Mouse (Mus musculus) retina, postnatal 7 days (tissue): ENCODE data around the gene Atf3.

Experiments used
- DNase-seq: peaks from one replicate; pipeline ENCODE4 v3.0.0-alpha.2; 2012; ENCODE audit warnings: low read depth, low spot score

Gene Atf3

DNA sequence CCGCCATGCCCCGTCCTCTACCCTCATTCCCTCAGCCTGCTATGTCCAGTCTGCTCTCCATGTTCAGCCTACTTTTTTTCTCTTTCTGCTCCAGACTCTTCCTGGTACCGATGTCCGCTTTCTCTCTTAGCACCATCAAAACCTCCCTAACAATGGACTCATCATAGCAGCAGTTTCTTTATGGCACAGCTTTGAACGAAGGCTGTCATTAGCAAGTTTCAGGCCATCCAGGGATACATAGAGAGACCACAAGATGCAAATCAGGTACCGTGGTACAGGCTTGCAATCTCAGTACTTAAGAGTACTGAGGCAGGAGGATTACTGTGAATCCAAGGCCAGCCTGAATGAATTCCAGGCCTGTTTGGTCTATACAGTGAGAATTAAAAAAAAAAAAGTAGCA is 25.1 kb downstream of the Atf3 start:
- DNase-seq: no peak

DNA sequence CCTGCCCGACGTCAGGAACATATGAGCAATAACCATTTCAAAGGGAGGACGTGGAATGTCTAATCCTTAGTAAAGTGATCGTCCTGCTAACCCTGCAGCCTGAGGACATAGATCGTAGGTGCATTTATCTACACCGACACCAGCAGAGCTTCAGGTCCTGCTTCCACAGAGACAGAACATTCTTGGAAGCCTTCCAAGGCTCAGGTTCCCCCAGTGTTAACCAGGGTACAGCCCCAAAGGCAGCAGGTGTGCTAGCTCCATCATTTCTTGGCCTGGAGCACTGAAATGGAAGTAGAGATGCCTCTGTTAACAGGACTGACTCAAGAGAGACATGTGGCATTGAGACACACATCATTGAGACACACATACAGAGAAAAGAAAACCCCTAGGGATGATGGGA is 25.6 kb downstream of the Atf3 start:
- no peak for DNase-seq

DNA sequence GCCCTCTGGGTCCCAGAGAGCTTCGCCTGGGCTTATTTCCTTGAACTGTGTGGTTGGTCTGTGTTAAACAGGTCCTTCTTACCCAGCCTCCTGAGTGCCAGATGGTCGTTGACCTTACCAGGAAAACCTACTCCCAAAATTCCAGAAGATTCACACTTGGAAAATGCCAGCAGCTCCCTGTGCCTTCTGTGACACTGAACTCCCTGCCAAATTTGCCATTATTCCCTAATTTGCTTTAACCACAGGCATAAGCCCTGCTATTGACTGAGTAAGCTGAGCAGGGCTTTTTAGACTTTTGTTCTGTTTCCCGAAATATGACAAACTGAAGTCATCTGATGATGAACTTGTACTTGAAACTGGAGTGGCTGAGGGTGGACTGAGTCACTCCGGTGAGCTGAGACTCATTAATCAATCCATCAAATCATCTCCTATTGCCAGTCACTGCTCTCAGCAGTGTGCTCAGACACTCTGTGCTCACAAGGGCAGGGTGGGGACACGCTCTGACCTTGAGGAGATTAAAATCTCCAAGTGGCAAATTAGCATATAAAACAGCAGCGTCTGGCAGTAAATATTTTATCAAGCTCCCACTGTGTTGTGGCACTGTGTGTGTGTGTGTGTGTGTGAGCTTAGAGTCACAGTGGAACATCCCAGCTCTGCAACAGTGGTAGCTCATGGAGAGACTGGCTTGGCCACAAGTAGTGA is 28.0 kb downstream of the Atf3 start:
- no peak for DNase-seq

DNA sequence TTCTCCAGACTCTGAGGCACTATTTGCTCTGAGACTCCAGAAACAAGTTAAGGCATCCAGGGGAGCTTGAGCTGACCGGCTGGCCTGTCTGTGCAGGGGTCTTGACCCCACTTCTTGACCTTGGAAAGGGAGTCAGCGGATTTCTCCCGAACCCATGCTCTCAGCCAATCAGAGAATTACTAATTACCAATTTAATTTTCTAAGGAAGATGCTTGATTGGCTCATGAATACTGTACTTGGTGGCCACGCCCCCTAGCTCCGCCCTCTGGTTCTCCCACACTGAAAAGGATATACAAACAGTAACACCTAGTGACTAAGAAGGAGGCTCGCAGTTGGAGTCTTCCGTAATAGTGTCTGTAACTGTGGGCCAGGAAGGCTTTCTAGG is 31.5 kb downstream of the Atf3 start:
- DNase-seq: no peak

DNA sequence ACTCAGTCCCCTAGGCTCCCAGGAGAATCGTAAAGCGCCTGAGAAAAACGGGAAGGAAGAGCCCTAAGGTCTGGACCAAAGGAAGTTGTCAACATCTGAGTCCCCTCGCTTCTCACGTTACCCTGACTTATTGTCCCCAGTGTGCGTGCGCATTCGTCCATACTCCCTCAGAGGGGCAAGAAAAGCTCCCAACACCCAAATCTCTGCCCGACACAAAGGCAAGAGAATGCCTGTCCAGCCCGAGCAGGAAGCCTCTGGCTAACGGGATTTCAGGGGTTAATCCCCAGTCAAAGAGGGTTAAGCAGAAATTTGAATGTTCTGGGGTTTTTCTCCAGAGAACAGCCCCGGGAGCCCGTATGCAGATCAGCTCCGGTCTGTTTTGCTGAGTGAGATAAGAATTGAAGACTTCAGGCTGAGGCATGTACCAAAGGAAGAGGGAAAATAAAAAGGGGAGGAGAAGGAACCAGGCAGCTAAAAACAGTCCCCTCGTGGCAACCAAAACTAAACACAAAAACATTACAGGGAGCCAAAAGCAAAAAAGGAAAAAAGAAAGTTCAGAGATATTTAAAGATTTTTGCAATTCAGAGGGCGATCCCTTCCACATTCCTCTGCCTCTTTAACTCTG is 32.0 kb downstream of the Atf3 start:
- DNase-seq: no peak

DNA sequence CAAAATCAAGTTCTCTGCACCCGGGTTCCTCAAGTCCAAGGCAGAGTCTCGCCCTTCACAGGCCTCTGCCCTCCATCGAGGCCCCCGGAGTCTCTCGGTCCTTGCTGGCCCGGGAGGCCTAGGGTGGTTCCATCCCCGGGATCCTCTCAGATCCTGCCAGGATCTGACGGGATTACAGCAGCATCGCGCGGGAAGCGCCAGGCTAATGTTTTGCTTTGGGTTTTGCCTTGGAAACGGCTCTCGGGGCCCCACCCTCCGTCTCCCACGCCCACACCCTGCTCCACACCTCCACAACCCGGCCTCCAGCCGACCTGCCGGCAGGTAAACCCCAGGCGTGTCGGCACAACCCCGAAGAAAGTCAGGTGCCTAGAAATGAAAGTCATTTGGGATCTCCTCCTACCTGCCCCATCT is 33.0 kb downstream of the Atf3 start:
- DNase-seq: no peak

DNA sequence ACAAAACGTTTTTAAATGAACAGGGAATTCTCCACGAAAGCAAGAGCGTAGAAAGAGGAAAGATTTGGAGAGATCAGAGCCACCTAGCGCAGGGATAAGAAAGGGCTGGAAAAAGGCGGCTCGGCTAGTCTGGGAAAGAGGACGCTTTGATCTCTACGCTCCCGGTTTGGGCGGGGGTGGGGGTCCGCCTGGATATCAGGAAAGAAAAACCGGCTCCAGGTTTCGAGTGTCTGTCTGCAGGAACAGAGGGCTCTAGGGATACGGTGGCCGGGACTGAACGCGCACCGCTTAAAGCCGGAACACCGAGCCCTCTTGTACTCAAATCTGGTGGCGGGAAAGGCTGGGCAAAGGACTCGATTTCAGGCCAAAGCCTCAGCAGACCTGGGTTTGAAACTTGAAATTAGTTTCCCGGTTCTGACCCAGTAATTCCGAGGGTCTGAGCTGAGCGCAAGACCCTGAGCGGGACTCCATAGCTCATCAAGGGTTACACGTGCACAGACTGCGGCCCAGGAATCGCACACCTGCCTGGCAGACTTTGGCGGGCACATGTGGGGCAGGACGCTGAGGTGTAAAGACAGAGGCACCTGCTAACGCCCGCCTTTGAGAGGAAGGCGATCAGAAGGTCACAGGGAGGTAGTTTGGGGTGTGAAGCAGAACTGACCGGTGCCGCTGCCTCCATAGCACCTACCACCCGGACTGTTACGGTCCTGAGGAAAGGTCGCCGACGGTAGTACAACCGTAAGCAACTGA is 33.6 kb downstream of the Atf3 start:
- no peak for DNase-seq

DNA sequence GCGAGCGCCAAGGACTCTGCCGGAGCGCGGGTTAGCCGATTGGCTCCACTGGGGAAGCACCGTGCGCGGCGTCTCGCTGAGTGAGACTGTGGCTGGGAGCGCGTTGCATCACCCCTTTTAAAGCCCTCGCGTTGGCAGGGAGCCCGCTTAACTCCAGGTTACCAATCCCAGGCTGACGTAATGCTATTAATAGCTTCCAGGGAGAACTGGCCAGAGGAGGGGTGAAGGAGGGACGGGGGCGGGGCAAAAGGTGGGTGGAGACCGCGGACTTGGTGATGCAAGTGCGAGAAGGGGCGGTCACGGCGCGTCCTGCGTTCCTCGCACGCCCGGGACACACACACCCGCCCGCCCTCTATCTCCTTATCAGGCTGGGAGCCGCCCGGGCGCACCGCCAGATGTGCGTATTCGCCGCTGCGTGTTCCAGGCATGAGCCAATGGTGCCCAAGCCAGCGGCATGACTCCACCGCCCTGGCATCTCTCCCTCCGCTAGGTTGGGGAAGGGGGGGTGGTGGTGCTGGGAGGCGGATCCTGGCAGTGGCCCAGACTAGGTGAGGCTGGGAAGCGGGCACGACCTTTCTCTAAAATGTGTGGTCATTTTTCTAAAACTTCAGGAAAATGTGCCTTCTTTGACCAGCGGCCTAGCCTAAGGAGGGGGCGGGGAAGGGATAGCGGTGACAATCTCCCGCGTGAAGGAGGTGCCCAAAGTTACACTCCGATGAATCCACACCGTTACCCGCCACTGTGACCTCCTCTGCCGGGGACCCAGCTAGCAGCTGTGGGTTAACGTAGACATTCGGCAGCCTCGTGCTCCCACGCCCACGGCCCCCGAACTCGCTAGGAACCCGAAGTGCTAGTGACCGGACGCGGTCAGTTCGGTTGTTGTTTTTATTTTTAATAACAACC is 34.4 kb downstream of the Atf3 start:
- peak; percentile 96 for DNase-seq

DNA sequence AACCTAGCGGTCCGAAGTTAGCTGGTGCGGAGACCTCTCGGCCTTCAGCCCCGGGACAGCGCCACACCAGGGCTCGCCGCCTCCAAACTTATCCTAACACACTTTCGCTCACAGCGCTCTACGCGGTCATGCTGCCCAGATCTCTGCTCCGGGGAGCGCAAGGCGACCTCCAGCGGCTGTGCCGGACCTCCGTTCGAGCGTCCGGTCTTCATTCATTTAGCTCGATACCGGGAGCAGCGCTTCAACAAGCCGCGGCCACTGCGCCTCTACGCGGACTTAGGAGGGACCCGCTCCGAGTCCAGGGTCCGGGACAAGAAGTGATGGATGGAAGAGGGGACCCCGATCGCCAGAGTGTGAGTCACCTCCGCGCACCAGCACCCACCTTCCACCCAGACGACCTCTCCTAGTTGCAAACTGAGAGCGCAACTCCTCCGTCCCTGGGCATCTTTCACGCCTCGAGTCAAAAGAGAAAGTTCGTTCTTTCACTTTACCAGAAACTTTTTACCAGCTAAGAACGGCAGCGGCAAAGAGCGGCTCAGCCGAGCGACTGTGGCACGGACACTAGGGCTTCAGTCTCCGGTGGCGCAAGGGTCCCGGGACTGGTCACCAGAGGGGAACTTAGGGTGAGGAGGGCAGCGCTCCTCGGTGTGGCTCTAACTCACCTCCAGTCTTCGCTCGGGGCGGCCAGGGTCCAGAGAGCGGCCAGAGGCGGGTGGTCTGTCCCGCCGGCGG is 35.2 kb downstream of the Atf3 start:
- no peak for DNase-seq

DNA sequence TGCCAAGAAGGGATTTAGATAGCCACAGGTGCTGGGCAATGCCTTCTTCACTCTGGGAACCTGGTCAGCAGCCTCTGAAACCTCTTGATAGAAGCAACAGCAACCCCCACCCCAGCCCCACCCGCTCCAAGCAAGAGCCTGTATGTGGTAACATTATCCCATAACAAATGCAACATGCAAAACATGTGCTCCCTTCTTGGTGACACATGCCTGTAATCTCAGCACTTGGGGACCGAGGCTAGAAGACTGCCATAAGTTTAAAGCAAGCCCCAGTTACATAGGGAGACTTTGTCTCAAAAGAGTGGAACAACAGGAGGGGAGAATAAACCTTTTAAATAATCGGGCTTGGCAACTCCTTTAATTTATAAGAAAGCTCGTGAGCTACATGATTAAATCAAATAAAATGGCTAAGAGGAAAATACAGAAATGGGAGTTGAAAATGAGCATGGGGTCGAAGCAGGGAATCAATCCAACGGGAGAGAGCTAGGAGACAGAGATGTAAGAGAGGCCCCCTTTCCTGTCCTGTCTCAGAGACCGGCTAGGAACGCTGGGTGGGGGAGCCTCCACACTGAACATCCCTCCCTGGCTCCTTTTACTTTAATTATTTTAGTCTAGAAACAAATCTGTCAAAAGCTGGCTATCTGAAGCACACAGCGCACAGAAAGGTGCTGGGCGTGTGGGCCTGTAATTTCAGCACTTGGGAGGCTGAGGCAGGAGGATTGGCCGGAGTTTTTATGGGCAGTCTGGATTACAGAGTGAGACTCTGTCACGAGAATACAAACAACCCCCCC is 36.2 kb downstream of the Atf3 start:
- no peak for DNase-seq

DNA sequence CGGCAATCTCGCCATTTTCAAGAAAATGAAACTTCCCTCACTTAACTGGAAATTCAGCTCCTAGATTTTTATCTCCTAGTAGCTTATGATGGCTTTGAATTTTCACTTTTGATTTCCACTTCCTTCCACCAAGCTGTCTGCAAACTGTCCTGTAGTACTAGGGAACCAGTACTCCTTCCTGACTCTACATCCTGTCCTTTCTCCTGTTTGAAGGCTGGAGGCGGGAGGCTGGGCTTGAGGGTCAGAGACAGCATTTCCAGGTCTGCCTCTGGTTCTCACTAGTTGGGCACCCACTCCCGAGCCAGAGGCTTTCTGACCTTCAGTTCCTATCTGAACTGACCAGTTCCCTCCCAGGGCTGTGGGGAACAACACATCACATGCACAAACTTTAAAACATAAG is 37.4 kb downstream of the Atf3 start:
- DNase-seq: no peak

DNA sequence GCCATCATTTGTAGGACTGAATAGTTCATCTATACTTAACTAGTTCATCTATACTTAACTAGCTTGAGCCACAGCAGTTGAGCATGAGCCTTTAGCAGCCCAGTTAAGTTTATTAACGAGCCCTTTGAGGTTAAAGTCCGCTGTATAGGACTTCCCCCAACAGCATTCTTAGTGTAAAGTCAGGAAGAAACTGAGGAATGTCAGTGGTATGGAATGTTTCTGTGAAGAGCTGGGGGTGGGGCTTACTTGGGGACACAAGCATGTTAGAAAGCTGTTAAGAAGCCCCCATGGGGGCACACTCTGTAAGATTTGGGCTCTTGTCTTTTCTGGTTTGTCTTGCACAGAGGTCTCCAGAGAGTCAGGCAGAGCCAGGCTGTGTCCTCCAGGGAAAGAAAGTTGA is 38.0 kb downstream of the Atf3 start:
- no peak for DNase-seq

DNA sequence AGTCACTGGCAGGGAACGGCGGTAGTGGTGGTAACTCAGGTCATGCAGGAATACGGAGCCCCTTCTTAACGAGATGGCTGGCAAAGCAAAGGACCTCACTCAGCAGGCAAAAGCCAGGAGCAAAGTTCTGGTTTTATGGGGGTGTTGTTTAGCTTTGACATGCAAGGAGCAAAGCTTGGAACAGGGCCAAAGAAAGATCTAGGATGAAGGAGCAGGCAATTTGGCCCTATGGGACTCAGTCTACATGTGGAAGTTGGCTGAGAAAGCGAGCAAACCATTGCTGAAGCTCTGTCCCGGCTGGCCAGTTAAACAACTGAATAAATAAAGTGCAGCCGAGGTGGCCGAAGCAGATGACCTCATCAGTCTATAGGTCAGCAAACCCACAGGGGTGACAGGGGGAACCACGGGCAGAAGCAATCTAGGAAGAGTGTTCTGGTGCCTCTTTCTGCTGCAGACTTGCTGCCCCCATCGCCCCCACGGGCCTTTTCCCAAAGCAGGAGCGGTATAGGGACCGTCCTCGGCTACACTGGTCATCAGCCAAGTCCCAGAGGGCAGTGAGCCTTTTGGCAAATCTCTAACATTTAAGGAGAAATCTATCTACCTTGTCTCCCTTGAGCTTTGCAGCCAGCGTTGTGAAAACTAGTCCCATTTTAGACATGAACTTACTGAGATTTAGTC is 39.2 kb downstream of the Atf3 start:
- DNase-seq: no peak

DNA sequence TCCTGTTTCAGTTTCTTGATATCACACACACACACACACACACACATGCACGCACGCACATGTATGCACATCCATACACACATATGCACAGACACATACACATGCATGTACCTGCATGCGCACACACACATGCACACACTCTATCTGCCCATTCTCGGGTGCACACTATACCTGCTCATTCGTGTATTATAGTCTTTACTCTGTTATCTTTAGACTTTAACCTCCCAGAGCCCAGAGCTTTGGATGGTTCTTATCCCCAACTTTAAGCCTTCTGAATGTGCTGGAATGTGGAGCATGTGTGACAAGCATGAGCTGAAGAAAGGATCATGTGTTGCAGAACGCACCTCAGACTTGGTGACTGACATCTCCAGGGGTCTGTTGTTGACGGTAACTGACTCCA is 41.0 kb downstream of the Atf3 start:
- no peak for DNase-seq

DNA sequence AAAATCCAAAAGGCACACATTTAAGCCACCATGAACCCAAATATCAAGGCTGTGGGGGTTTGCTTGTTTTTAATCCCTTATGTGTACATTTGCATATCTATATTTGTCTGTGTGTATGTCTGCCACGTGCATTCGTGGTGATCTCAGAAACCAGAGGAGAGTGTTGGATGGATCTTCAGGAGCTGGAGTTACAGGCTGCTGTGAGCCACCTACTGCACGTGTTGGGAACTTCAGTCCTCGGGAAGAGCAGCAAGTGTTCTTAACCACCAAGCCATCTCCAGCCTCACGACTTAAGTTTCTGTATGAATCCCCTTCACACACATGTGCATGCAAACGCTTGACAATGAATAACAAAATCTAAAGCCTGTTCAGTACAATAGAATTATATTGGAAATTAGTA is 45.4 kb downstream of the Atf3 start:
- no peak for DNase-seq

DNA sequence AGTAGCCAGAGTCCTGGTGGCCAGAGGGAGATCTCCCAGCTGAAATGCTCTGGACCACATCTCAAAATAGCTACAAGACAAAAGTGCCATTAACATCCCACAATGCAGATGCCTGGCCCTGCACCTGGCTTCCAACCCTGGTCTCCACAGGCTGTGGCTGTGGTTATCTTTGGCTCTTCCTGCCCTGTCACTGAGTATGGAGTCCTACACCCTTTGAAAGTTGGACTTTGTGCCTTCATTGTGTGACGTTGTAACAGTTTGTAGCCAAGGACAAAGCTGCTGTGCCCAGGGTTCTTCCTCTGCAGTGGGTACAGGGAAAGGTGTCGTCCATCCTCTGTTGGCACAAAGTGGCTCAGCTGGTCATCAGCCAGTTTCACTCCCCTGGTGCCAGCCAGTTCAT is 47.4 kb downstream of the Atf3 start:
- no peak for DNase-seq

DNA sequence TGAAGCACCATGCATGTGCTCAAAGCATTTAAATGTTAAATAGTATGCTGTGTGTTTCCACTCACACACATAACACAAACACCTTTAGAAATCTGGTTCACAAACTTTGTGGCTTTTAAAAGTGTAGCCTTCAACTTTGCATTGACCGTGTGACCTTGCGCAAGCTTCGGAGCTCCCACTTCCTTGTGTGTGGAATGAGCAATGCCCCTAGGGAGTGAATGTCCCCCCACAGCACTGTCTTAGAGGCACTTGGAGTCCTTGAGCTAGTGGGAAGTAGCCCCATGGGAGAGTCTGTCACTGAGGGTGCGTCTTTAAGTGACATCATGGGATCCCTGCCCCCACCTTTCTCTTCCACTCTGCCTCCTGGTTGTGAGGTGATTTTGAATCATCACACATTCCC is 51.6 kb downstream of the Atf3 start:
- DNase-seq: no peak

DNA sequence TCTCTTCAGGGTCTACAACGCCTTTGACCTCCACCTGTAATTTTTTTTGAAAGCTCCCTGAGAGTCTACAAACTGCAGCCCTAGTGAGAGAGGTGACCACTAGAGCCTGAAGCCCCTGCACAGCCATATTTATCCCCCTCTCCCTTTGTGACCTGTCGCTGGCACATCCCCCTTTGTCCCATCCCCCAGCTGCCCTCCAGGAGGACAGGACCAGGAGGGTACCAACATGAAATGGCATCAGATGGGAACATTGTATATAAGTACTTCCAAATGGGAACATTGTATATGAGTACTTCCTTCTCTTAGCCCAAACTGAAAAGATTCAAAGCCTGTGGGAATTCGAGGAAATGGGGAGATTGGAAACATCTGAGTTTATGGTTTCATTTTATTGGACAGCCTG is 53.1 kb downstream of the Atf3 start, which contains the start of gene Fam71a:
Fam71a (minus strand) TSS at position 101 of the 400 bp plus-strand sequence.
- DNase-seq: no peak

DNA sequence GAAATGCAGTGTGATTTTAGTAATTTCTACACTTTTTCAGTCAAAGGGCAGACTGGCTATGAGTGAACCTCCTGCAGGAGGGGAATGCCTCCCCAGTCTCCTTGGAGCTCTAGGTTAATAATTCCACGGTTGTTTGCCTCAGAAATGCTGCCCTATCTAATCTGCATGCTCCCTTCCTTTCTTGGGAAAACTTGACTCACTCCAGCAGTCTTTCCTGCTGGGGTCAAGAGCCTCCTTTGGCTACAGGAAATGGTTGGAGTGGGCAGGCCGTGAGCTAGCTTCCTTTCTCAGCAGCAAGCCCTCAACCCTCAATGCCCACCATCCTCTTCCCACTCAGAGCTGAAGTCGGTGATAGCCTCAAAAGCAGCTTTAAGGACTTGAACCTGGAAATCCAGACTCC is 63.5 kb downstream of the Atf3 start:
- DNase-seq: no peak

DNA sequence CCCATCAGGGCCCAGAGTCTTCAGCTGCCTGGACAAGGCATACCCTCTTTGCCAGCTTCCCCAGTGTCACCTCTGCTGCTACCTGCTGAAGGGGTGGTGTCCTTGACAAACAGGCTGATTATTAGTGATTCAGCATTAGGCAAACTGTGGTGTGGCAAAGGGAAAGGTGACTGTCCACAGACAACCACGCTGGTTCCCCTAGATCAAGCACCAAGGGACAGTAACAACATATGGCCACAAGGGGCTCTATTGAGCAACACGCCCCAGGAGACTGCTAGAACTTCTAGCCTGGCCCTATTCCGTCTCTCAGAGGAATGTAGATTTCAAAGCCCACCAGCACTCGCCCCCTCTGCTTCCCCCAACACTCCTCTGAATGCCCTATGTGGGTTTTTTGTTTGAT is 64.8 kb downstream of the Atf3 start:
- peak; percentile 35 for DNase-seq
